Mouse (Mus musculus): ENCODE measurements around the gene Gm525.
"Not testable (repeated sequence)": the region's sequence is repeated elsewhere in the genome, so short reads cannot be mapped to it uniquely, and the experiment has no call there.

Gm525 gene

DNA sequence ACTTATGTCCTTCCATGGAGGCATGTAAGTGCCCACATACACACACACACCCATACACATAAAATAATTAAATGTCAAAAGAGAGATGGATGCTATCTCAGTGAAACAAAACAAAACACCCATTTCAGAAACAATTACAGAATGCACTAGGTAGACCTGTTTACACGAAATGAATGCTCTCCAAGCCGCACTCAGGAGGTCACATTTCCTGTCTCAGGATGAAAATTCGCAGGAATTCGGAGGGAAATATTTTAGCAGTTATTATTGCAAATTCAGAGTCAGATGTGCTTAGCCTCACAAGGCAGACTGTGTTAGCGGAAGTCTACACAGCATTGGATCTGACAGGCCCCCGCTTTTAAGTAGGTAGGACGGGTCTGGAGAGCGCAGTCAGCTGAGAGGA is at the start of gene Gm525:
TSS of gene Gm525 (plus strand) at position 301 of the 400 bp plus-strand sequence.
- DNase-seq (ENCODE audit: low spot score), result no peak

DNA sequence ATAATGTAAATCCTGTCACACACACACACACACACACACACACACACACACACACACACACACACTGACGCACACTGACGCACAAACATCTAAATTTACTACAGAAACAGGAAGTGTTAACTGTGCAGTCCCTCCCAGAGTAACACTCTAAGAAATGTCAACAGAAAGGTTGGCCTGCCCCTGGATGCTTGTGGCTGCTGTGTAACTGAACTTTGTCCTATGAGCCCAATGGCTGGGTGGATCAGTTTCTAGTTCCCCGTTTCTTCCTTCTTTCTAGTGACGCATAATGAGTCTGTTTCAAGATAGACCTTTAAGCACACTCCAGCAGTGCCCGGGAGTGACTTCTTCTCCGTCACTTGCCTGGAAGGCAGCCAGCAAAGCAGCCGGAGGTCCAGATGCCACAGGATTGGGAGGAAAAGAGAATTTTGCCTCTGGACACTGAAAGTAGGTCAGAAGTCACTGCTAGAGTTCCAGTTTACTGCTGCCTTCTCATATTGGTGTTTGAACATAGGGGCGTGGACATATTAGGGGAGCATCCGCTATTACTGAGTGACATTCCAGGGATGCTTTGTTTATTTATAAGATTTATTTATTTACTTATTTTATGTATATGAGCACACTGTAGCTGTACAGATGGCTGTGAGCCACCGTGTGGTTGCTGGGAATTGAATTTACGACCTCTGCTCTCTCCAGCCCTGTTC is 49.3 kb upstream of the Gm525 start:
- peak; percentile 88 for DNase-seq (ENCODE audit: low spot score)

GRCm38 (mm10) chr11:89025603-89026002 is 48.0 kb upstream of the Gm525 start:
- DNase-seq (ENCODE audit: low spot score), result no peak

DNA sequence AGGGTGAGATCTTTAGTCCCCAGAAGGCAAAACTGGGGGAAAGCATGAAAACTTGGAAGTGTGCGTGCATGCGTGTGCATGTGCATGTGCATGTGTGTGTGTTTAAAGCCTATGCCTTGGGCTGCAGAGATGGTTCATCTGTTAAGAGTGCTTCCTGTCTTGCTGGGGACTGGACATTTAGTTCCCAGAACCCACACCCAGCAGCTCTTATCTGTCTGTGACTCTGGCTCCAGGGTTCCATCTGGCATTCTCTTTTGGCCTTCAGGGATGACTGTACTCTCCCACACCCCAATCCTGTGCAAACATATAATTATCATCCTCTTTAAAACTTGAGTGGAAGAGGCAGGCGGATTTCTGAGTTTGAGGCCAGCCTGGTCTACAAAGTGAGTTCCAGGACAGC is 47.5 kb upstream of the Gm525 start:
- DNase-seq (ENCODE audit: low spot score), result no peak

DNA sequence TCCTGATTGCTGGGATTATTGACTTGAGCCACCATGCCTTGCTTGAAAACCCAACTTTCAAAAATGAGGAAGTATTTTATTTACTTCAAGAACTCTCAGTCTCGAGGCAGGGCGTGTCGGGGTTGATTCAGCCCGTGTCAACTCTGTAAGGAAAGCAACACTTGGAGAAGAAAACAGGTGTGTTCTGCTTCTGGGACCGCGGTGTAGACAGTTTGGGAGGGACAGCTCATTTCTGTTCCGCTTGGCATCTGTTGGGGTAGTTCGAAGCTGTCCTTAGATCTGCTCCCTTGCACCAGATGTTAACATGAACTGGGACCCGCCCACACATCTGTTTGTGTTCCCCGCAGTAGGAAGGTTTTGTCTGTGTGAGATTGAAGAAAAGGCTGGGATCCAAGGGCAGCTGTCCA is 45.7 kb upstream of the Gm525 start:
- no peak for DNase-seq (ENCODE audit: low spot score)

GRCm38 (mm10) chr11:89028871-89029405 is 44.7 kb upstream of the Gm525 start:
- no peak for DNase-seq (ENCODE audit: low spot score)

DNA sequence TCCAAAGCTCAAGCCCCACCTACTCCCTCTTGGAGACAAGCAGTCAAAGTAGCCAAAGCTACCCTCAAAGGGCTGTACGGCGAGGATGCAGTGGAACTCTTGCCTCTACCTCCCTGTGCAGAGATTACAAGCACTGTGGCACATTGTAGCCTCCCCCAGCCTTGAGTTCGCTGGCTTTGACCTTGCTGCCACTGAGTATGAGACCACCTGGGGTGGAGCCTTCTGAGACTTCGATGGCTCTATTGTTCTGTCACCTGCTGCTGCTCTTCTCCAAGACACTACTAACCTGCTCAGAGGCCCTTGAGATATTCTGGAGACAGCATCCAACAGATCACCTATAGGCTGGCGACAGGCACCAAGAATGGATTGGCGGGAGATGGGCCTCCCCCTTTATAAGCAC is 43.1 kb upstream of the Gm525 start:
- DNase-seq (ENCODE audit: low spot score), result no peak

DNA sequence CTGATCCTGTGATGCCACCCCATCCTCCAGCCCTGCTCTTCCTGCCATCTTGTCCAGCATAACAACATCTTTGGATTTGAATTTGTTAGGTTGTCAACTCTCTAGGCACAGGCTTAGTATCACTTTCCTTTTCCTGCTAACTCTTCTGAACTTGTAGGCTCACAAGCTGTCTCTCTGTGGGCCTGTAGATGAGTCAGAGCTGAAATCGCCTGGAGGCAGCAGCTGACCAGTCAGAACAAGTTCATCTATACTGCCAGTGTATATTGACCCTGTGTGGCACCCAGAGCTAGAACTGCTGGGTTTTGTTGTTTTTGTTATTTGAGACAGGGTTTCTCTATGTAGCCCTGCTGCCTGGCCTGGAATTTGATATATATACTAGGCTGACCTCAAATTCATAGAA is 42.5 kb upstream of the Gm525 start:
- no peak for DNase-seq (ENCODE audit: low spot score)

DNA sequence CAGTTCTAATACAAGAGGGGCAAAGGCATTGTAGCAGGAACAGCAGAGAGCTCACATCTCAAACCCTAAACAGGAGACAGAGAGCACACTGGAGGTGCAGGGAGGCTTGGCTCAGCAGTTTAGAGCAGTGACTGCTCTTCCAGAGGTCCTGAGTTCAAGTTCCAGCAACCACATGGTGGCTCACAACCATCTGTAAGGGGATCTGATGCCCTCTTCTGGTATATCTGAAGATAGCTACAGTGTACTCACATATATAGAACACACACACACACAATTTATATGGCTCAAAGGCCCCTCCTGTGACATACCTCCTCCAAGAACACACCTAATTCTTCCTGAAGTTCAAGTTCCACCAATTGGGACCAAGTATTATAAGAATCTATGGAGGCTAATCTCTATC is 39.0 kb upstream of the Gm525 start:
- no peak for DNase-seq (ENCODE audit: low spot score)

GRCm38 (mm10) chr11:89035552-89035951 is 38.1 kb upstream of the Gm525 start:
- no peak for DNase-seq (ENCODE audit: low spot score)

DNA sequence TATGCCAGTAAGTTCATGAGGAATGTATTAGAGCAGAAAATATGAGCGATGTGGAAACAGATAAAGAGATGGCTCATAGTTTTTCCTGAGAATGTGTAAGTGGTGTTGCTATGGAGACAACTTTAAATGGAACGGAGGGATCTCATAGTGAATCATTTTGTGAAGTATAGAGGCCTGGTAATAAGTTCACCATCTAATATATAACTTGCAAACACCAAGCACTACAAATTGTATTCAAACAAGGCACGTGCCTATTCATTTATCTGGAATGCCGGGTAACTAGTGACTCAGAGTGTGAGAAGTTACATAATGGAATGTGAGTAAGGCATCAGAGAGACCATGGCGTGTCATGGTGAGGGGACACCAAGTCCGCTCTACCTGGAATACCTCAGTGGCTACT is 35.1 kb upstream of the Gm525 start:
- DNase-seq (ENCODE audit: low spot score), result no peak

GRCm38 (mm10) chr11:89039325-89039724 is 34.3 kb upstream of the Gm525 start:
- peak; percentile 46 for DNase-seq (ENCODE audit: low spot score)

DNA sequence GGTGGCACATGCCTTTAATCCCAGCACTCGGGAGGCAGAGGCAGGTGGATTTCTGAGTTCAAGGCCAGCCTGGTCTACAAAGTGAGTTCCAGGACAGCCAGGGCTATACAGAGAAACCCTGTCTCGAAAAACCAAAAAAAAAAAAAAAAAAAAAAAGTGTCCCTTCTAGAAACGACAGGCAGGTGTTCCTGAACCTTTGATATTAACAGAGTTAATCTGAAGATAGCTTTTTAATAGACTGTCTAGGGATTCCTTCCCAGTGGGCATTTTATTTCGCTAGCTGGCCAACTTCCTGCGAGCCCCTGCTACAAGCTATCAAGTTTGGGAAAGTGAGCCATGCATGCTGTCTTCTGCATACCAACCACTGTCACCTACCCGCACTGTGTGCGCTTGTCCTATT is 32.6 kb upstream of the Gm525 start:
- not testable (repeated sequence) for DNase-seq (ENCODE audit: low spot score)

GRCm38 (mm10) chr11:89043046-89043445 is 30.6 kb upstream of the Gm525 start:
- DNase-seq (ENCODE audit: low spot score), result no peak

DNA sequence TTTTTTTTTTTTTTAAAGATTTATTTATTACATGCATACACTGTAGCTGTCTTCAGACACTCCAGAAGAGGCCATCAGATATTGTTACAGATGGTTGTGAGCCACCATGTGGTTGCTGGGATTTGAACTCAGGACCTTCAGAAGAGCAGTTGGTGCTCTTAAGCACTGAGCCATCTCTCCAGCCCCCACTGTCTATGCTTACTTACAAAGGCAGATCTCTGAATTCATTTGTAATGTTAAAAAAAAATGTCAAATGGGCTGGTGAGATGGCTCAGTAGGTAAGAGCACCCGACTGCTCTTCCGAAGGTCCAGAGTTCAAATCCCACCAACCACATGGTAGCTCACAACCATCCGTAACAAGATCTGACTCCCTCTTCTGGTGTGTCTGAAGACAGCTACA is 28.1 kb upstream of the Gm525 start:
- DNase-seq (ENCODE audit: low spot score), result not testable (repeated sequence)

- no peak for DNase-seq (ENCODE audit: low spot score)
Measured at GRCm38 (mm10) chr11:89046021-89046420, 27.6 kb upstream of the Gm525 start.

- no peak for DNase-seq (ENCODE audit: low spot score)
Measured at GRCm38 (mm10) chr11:89051767-89052166, 21.9 kb upstream of the Gm525 start.

- DNase-seq (ENCODE audit: low spot score), result no peak
Measured at GRCm38 (mm10) chr11:89055931-89056690, 17.5 kb upstream of the Gm525 start.

GRCm38 (mm10) chr11:89058515-89059270 is 14.9 kb upstream of the Gm525 start:
- peak; percentile 22 for DNase-seq (ENCODE audit: low spot score)

DNA sequence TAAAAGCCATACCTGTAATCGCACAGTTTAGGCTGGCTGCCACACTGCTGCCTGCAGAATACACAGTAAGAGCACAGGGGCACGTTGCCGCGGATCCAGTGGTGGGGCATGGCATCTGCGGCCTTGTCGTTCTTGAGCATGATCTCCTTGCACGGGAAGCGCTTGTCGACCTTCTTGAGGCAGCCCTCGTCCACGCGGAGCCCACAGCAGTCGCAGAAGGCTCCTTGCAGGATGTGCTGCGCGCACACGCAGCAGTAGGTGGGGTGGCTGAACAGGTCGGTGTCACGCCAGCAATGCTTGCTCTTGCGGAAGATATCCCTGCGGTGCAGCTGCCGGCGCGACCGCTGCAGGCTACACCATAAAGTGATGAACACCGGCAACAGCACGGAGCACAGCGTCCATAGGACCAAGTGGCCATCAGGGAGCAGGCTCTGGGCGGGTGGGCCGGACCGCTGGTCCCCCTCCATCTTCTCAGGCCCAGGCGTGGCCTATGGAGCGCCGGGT is 13.7 kb upstream of the Gm525 start:
- no peak for DNase-seq (ENCODE audit: low spot score)

- DNase-seq (ENCODE audit: low spot score), result peak; percentile 95
Measured at GRCm38 (mm10) chr11:89060423-89061089, 13.1 kb upstream of the Gm525 start.

DNA sequence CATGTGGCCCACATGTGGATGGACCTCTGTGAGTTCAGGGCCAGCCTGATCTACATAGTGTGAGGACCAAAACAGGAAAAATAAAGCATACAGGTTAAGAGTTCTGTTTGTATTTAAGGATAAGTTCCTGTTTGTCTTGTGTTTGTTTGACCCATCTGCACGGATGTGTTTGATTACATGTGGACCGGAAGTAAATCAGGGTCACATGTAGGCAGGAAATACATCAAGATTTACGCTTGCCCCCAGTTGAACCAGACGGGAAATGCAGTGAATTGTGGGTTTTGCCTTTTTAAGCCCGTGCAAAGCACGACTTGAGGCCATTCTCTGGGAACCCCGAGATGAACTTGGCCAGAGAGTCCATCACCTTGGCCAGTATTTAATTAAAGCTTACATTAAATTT is 12.3 kb upstream of the Gm525 start:
- no peak for DNase-seq (ENCODE audit: low spot score)

All from MN1 (cell line).